Mouse (Mus musculus): ENCODE data around the gene Zdhhc19.

The Zdhhc19 gene

GRCm38 (mm10) chr16:32516006-32516962 is 20.2 kb downstream of the Zdhhc19 start:
- DNase-seq: no peak

DNA sequence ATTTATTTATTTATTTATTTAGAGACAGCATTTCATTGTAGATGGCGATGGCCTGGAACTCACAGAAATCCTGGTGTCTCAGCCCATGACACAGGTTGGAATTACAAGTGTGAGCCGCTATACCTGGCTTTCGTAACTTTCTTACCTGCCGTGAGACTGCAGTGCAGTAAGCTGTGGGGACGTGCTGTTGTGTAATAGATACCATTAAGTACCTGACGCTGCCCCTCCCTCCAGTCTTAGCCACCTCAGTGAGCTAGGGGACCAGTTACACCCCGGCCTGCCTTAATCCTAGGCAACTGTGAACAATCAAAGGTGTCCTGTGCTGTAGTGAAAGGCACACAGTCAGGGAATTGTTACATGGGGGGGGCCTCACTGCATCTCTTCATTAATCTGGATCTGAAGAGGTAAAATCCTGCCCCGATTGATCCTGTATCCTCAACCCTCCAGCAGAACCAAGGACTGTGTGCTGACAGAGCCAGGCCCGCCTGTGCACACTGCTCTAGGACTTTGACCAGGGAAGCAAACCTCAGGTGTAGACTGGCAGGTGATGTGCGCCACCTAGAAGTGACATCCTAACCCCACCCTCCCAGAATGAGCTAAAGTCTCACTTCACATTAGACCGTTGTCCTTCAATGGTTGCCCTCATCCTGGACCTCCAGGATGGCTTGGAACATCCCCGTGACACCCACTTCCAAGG is 21.9 kb downstream of the Zdhhc19 start:
- no peak for DNase-seq

GRCm38 (mm10) chr16:32519656-32520371 is 23.7 kb downstream of the Zdhhc19 start:
- no peak for DNase-seq

GRCm38 (mm10) chr16:32520372-32520748 is 24.3 kb downstream of the Zdhhc19 start:
- no peak for DNase-seq

- no peak for DNase-seq
Observed at GRCm38 (mm10) chr16:32522578-32523194, 26.6 kb downstream of the Zdhhc19 start.

DNA sequence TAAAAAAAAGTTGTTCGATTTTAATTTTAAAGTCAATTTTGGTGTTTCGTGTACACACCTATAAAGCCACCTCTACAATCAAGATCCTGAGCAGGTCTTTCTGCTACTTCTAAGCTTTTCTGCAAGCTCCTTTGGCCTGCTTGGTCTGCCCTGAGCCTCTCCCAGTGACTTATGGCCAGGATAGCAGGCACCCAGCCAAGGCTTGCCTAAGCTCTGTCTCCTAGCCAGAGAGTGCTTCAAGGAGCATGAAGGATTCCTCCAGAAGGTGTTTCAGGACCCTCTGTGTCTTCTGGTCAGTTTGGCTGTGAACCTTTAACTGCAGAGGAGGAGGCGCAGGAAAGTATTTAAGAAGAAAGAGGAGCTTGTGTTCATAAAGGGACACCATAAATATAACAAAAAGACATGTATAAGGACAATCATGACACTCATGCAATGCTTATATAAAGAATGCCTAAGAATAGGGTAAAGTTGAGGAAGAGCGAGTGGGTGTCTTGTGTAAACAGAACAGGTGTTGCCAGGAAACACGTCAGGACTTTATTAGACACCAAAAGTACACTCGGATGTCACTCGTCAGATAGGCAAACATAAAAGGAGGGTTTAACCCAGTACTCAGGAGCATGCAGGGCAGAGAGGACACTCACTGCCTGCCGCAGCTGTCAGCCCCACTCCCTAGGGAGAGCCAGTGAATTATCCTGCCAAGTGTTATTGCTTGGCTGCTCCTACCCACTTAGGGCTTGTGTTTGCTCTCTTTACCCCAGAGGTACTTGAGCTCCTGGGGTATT is 27.6 kb downstream of the Zdhhc19 start:
- DNase-seq: peak; percentile 36

DNA sequence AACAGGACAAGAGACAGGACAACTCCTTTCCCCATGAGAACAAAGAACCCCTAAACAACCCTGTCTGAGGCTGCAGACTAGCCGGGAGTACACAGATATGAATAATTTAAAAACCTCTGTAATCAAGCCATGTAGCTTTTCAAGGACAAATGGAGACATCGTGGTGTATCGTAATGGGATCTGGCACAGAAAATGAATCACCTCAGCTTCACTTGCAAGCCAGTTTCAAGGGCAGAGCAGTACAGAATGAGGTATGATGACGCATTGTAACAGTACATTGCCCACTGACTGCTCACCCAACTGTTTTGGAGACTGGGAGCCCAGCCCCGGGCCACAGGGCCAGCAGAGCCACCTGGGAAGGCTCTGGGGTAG is 28.2 kb downstream of the Zdhhc19 start:
- DNase-seq: no peak

DNA sequence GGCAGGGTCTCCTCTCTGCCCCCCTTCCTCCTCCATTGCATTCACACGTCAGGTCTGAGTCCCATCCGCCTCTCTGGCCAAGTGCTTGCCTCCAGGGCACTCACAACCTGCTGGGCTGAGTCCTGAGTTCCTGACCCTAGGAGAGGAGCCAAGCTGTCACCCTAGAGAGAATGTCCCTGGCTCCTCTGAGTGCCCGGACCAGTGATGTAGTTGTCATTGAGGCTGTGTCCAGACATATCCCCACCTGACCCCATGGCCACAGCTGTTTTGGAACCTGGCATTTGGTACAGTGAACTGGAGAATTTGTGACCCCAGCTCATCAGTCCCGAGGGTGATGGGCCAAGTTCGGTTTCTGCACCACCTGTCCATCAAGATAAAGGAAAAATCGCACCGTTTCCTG is 30.8 kb downstream of the Zdhhc19 start:
- DNase-seq: no peak

GRCm38 (mm10) chr16:32532878-32533826 is 37.1 kb downstream of the Zdhhc19 start:
- no peak for DNase-seq

GRCm38 (mm10) chr16:32535157-32535751 is 39.2 kb downstream of the Zdhhc19 start:
- no peak for DNase-seq

- DNase-seq: no peak
Observed at GRCm38 (mm10) chr16:32537867-32538660, 42.0 kb downstream of the Zdhhc19 start.

DNA sequence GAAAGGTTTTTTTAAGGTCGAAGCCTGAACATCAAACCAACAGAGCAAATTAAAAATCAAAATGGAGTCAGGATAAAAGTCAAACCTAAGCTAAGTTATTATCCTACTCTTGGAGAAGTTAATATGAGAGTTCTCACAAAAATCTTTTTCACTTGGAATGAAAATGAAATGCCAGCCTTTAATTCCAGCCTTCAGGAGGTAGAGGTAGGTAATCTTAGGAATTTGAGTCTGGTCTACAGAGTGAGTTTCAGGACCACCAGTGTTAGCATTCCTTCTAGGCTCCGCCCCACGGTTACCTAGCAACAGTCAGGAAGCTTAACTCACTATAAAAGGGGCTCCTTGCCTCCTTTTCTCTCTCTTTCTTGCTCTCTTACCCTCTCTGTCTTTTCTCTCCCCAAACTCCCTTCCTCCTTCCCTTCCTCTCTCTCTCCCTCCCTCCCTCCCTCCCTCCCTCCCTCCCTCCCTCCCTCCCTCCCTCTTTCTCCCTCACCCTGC is 42.7 kb downstream of the Zdhhc19 start:
- no peak for DNase-seq

GRCm38 (mm10) chr16:32541338-32542179 is 45.5 kb downstream of the Zdhhc19 start:
- DNase-seq: no peak

- no peak for DNase-seq
Observed at GRCm38 (mm10) chr16:32543422-32543821, 47.4 kb downstream of the Zdhhc19 start.

- no peak for DNase-seq
Observed at GRCm38 (mm10) chr16:32547156-32548068, 51.3 kb downstream of the Zdhhc19 start.

- DNase-seq: no peak
Observed at GRCm38 (mm10) chr16:32550084-32550483, 54.0 kb downstream of the Zdhhc19 start.

- no peak for DNase-seq
Observed at GRCm38 (mm10) chr16:32550487-32550886, 54.4 kb downstream of the Zdhhc19 start.

All from cerebellum, adult 9-11 months (tissue).